Mouse (Mus musculus): Measurements from ENCODE around the gene Gm28051.

GRCm38 (mm10) chr12:102743036-102743588, 14.5 kb downstream of the Gm28051 start:
- TF ChIP-seq EP300 (IDR thresholded peaks at IDR 0.05; ENCODE audit: low read length) (no peak), CTCF (conservative IDR thresholded peaks at IDR 0.05 in 1 of 2, IDR thresholded peaks at IDR 0.05 in 1 of 2; ENCODE audit: low read depth in 2 of 2, low read length in 2 of 2) (no peak), CHD1 (IDR thresholded peaks at IDR 0.05; ENCODE audit: low read depth, low read length) (no peak), NELFE (IDR thresholded peaks at IDR 0.05; ENCODE audit: low read depth, low read length) (no peak), SMC3 (IDR thresholded peaks at IDR 0.05; ENCODE audit: low read depth, low read length) (no peak), NRF1 (IDR thresholded peaks at IDR 0.05; ENCODE audit: low read depth, low read length) (no peak), POLR2A (IDR thresholded peaks at IDR 0.05; ENCODE audit: low read depth, low read length) (no peak), MAFK (IDR thresholded peaks at IDR 0.05; ENCODE audit: insufficient replicate concordance, low read length) (no peak), E2F4 (IDR thresholded peaks at IDR 0.05; ENCODE audit: insufficient replicate concordance, low read depth, low read length) (no peak), ZC3H11A (IDR thresholded peaks at IDR 0.05; ENCODE audit: low read depth, low read length) (no peak)
